Mouse (Mus musculus) adrenal gland, postnatal 36 days (tissue): ENCODE results near the gene Rela. TPM values are rescaled to one million over a fixed set of nuclear protein-coding genes. Genes with fewer than 3 reads are reported as not detected.
A peak's percentile ranks its signal among the peaks of the same experiment; 100 is the strongest.
"Not testable (repeated sequence)": the region's sequence is repeated elsewhere in the genome, so short reads cannot be mapped to it uniquely, and the experiment has no call there.

Experiments
- DNase-seq, 2 experiments: peaks; one replicate each; pipeline ENCODE4 v3.0.0; 2021; ENCODE audit warnings: mixed read lengths in 1 of 2
- total RNA-seq, 2 experiments: library from RNA; stranded (reverse); gene quantifications; 2 replicates each; pipeline ENCODE4 v1.2.3; 2021

The Rela gene
- total RNA-seq, 2 experiments from 2014 or later: 85.7 to 86.4 TPM

DNA sequence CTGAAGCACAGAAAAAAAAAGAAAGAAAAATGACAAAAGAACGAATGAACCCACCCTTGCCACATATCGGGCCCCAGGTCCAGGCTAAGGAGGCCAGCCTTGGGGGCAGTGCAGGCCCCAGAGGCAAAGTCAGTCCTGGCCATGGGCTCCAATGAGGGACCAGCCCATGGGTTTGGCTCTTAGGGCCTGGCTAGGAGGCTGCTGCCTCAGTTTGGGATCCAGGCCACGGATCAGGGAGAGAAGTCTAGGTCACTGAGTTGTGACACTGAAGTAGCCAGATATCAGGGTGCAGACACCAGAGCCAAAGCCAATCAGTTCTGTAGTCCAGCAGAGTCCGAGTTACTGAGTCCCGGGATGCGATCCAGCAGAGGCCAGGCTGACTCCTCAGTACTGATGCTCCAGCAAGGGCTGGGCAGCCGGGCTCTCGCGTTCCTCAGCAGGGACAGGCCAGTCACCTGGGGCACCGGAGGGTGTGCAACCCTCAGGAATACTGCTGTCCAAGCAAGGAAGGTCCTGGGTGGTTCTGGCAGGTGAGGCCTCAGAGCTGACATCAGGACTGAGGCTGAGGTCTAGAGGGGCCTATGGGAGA lies 27.5 kb downstream of the Rela start:
- DNase-seq: no peak

DNA sequence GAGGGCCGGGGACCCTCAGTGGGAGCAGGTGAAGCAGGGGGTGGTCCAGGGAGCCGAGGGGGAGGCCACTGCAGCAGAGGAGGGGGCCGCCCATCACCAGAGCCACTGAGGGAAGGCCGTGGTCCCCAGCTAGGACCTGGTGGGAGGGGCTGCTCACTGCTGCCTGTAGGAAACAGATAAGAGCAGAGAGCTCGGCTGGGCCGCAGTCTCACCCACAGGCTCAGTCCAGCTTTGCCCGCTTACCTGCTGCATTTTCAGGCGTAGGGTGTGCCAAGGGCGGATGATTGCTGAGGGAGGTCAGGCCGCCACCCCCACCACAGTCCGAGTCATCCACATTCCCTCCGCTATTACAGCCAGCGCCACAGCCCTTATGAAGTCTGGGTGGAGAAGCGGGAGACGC lies 28.2 kb downstream of the Rela start:
- DNase-seq: no peak

DNA sequence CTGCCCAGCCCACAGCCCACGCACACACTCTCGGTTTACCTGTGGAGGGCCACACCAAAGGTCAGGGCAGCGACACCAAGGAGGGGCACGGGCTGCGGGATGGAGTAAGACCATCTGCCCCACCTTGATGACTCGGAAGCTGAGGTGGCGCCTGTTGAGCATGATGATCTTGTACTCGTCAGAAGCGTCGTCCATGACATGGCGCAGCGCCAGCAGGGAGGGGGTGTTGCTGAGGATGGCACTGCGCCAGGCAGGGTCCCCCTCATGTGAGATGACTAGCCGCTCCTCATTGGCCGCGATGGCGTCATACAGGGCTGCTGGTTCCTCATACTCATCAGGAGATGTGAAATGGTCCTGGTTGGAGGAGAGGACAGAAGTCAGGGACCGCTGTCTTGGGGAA lies 29.1 kb downstream of the Rela start:
- DNase-seq: no peak

DNA sequence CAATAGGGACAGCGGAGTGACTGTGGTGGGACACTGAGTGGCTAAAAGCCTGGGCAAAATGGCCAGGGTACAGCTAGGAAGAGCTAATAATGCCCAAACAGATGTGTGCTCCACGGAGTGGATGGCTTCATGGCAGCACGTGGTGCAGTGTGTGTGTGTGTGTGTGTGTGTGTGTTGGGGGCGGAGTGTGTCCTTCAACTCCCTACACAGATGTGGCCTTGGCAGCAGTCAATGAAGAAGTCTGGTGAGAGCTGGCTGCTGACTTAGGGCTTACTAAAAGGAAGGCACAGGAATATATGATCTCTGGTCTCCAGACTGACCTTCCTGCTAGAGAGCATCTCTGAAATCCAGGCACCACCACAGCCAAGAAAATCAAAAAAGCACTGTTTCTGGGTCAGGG lies 31.1 kb downstream of the Rela start:
- DNase-seq: peak; percentile 37 to 56

- DNase-seq: peak; percentile 58 to 72
Measured at GRCm38 (mm10) chr19:5680432-5680831, 43.1 kb downstream of the Rela start.

DNA sequence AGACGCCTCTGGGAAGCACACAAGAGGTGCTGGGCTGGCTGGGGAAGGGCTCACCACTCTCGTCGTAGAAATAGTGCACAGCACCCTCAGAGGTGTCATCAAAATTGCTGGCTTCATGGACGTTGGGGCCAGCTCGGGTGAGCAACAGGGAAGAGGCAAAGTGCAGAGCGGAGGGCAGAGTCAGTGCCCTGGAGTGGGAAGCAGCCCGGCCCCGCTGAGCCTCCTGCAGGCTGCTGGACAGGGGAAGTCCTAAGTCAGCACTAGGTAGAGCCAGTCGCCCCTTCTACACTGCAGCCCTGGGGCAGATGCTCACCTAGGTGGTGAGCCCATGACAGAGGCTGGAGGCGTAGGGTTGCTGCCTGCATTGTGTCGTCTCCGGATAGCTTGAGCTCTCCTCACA lies 47.0 kb downstream of the Rela start:
- no peak for DNase-seq

- DNase-seq: no peak
Measured at GRCm38 (mm10) chr19:5684985-5685384, 47.7 kb downstream of the Rela start.

DNA sequence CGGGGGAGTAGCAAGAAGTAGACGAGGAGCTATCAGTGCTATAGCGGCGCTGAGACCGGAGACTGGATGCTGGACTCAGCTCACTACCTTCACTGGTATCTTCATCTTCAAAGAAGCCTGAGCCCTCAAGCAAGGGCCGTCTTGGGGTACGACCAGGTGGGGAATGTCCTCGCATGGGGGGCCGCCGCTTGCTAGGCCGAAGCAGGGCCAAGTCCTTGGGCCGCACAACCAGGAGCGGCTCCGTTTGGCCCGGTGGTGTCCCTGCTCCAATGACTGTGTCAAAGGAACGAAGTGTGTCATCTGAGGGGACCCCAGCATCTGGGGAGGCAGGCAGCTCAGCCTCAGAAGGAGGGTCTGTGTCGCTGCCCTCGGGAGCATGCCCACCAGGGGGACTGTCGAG lies 48.1 kb downstream of the Rela start:
- DNase-seq: no peak

- DNase-seq: no peak
Measured at GRCm38 (mm10) chr19:5685861-5686260, 48.6 kb downstream of the Rela start.

DNA sequence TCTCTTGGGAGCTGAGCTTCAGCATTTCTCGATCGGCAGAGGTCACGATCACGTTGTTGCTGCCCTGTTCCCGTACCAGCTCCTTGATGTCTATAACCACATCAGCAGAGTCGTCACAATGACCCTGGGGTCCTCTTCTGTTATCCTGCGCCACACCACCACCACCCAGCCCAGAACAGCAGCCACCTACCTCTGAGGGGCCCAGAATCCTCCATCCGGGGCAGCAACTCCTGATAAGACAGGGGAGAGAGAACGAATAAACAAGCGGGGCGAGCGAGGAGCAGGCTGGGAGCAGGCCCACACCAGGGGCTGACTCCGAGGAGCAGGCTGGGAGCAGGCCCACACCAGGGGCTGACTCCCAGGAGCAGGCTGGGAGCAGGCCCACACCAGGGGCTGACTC lies 49.2 kb downstream of the Rela start:
- no peak for DNase-seq

- not testable (repeated sequence) for DNase-seq
Measured at GRCm38 (mm10) chr19:5686954-5687353, 49.7 kb downstream of the Rela start.

DNA sequence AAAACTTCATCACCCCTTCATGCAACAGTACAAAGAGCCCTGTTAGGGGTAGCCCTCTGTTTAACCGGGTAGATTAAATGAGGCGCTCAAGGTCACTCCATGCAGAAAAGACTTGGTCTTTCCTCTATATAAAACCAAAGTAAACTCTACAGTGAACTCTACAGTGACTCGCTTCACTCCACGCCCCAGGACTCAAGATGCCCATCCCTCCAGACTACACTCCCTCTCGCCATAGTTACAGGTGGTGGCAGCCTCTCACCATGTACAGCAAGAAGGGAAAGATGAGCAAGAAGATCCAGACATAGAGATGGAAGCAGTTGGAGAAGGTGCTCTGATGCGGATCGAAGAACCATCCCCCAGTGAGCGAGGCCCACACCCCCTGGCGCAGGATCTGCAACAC lies 50.5 kb downstream of the Rela start:
- no peak for DNase-seq

GRCm38 (mm10) chr19:5688200-5689087 lies 51.2 kb downstream of the Rela start, which contains the start of the genes Map3k11 and Pcnx3:
Gene Map3k11 (plus strand): TSS chr19:5688742.
Gene Pcnx3 (minus strand): TSS chr19:5688908.
- peak; percentile 97 to 98 for DNase-seq

DNA sequence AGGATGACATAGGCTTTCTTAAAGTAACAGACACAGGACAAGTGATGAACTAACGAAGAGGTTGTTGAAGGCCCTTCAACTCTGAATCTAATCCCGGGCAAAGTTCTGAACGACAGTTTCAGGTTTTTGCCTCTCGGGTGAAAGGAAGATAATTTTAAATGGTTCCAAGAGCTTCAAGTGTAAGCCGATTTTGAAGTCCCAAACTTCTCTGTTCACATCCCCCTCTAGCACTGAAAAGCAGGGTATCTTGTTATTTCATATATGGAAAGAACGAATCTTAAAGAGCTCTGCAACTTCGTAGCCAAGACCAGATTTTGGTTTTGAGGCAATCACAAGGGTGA lies 51.8 kb downstream of the Rela start:
- DNase-seq: no peak

- peak; percentile 93 to 95 for DNase-seq
Measured at GRCm38 (mm10) chr19:5689565-5690342, 52.5 kb downstream of the Rela start.

GRCm38 (mm10) chr19:5690343-5690735 lies 53.1 kb downstream of the Rela start:
- peak in 1 of 2 experiments; percentile 14 for DNase-seq

- DNase-seq: no peak
Measured at GRCm38 (mm10) chr19:5691601-5692000, 54.3 kb downstream of the Rela start.

GRCm38 (mm10) chr19:5692086-5692912 lies 55.0 kb downstream of the Rela start:
- DNase-seq: peak; percentile 55 to 73

DNA sequence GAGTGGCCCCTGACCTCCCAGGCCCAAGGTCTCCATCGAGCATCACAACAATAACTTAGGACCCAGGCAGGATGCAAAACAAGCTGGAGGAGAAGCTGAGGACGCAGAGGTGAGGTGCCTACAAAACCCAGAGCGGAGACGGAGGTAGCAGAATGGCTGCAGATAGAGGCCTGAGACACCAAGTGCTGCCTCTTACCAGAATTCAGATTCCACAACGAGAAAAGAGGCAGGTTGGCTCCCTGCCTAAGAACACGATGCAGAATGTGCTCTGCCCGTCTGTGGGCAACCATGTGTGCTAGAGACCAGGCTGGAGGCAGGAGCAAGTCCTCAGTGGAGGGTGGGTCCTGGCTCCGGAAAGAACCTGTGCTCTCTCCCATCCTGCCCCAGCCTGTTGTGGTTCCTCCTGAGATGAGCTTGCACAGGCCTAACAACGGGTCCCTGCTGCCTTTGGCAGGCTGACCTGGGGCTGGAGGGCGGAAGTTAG lies 55.7 kb downstream of the Rela start:
- DNase-seq: no peak

DNA sequence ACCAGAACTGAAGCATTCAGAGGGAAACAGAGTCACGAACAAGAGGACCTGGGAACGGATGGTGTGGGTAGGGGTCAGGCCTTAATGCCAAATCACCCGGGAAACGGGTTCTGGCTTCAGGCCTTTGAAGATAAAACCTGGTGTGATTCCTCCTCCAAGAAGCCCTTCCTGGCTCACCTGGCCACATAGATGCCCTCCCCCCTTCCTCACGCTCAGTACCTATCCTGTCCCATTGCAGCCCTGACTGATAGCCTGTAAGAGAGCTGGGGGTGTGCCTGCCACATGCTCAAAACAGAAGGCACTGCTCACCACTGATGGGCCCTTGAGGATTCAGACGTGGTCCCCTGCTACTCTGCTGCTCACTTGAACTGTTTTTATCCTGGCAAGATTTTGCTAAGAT lies 56.5 kb downstream of the Rela start:
- no peak for DNase-seq

DNA sequence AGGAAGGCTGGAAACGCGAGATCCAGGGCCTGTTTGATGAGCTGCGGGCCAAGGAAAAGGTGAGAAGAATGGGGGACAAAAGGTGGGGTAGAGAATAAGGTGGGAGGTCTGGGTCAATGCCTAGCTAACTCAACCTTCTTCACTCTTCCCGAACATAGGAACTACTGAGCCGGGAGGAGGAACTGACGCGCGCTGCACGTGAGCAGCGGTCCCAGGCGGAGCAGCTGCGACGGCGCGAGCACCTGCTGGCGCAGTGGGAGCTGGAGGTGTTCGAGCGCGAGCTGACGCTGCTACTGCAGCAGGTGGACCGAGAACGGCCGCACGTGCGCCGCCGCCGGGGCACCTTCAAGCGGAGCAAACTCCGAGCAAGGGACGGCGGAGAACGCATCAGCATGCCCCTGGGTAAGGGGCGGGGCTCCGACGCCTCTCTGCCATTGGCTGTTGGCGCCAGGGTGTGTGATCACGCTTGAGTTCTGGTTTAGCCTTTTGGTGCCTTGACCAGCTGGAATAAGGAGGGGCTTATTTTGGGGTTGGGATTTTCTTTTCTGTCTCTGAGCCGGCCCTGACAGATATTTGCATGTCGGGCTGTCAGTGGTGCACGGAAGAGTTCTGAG lies 58.7 kb downstream of the Rela start:
- DNase-seq: no peak
